ENCODE assay signal across 7 mouse cellular contexts in the genomic region with DNA sequence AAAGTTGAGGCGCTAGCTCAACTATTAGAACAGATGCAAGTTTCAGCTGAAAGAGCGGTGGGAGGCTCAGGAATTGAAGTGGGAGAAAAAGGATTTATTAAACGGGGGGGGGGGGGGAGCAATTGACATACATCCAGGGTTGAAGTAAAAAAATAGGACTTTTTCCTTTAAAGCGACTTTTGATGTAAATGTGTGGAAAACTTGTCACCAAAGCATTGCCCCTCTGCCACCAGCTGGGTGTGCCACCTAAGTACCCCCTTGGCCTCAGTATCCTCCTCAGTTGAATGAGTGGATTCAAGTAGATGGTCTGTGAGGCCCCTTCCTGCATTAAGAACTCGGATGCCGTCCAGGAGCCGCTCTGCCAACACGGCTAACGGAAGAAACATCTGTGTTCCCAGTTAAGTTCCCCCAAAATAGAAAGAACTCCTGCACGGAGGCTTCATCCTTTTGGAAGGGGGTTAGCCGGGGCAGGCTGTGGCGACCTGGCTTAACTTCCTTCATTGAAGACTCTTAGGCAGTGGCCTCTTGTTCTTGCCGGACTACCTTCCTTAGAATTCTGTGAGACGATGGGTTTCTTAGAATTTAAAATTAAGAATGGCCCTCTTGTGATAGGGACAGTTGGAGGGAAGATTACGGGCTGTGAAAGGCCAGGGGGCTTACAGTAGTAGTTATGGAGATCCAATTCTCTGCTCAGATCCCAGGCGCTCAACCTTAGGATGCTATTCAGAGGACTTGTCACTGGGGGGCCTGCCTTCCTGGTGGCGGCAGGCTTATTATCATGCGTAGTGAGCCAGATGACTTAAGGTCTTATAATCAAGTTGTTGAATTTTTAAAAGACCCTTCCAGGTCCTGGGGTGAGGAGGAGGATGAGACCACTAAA. TPM values are rescaled to one million over a fixed set of nuclear protein-coding genes. Genes with fewer than 3 reads are reported as not detected.
DNase-seq lines count a peak whose midpoint lies in the region; ATAC-seq and TF ChIP-seq lines count a peak whose summit lies in the region.

No protein-coding gene starts in this region.

- peak overlapping the region; percentile 79 for H3K4me2 ChIP-seq in forebrain, embryonic 16.5 days (ENCODE audit: low read length)
- peak overlapping the region; percentile 55 for H3K4me2 ChIP-seq in intestine, embryonic 14.5 days (ENCODE audit: low read length)

- peak; percentile 14 to 26 for DNase-seq in B cell, adult 2 months
- no peak for DNase-seq in ES-E14 (ENCODE audit: low read depth, low spot score)
- peak; percentile 62 for DNase-seq in intestine, embryonic 14.5 days (ENCODE audit: low spot score)
- DNase-seq in left cerebral cortex, adult 9 months (ENCODE audit: low spot score in 2 of 2): no peak
- DNase-seq in layer of hippocampus, postnatal 14 days (ENCODE audit: low spot score in 2 of 2): no peak

- in situ Hi-C loops in ES-E14 (cut with MboI; ENCODE audit: low sequenced_read_pairs in 2 of 2, unreplicated experiment in 2 of 2): loop anchor here (10.0 kb wide), 2 partner anchors 156 to 1066 kb away; no protein-coding TSS in a partner anchor

- H3K27ac ChIP-seq in ES-E14 (ENCODE audit: insufficient read depth, low read depth, low read length, poor library complexity, severe bottlenecking): no peak overlapping the region
- peak overlapping the region; percentile 89 for H3K27ac ChIP-seq in forebrain, embryonic 16.5 days (ENCODE audit: low read length)
- peak overlapping the region; percentile 95 for H3K27ac ChIP-seq in intestine, embryonic 14.5 days (ENCODE audit: low read depth)
- H3K27ac ChIP-seq in macrophage: no peak overlapping the region

- peaks cover 8 to 17% of the 10 kb centered on the region in 2 experiments for H3K4me1 ChIP-seq in ES-E14 (ENCODE audit: control insufficient read depth in 2 of 2, insufficient read depth in 2 of 2, low read length in 2 of 2, poor library complexity in 1 of 2)
- peaks cover 30% of the 10 kb centered on the region for H3K4me1 ChIP-seq in forebrain, embryonic 16.5 days (replicated peaks; ENCODE audit: control insufficient read depth, insufficient read depth, low read length)
- H3K4me1 ChIP-seq in intestine, embryonic 14.5 days (replicated peaks; ENCODE audit: control insufficient read depth, insufficient read depth, low read length): peaks cover 5% of the 10 kb centered on the region

- ATAC-seq in forebrain, embryonic 16.5 days: no peak
- ATAC-seq in intestine, embryonic 14.5 days (replicated peaks; ENCODE audit: low FRiP score, low TSS enrichment, low read depth): no peak

- no peaks in the 10 kb centered on the region for H3K79me2 ChIP-seq in macrophage (ENCODE audit: inconsistent target)

- WGBS in forebrain, embryonic 16.5 days: under 1% methylated on average over 18 of the region's 18 CpGs
- WGBS in intestine, embryonic 14.5 days: 6% methylated on average over 18 of the region's 18 CpGs
- 57% methylated on average over 17 of the region's 18 CpGs for WGBS in macrophage (ENCODE audit: missing documents)

- H3K36me3 ChIP-seq in ES-E14 (ENCODE audit: control insufficient read depth, insufficient read depth, low read length, poor library complexity, severe bottlenecking): 0 out of 2 replicates have a peak, but pooled peaks cover 3% of the 10 kb centered on the region
- no peaks in the 10 kb centered on the region for H3K36me3 ChIP-seq in forebrain, embryonic 16.5 days (ENCODE audit: control insufficient read depth, insufficient read depth)
- H3K36me3 ChIP-seq in intestine, embryonic 14.5 days (ENCODE audit: control insufficient read depth, insufficient read depth, low read length): peaks cover 10% of the 10 kb centered on the region; the same call in 1 of the 2 replicates
- no peaks in the 10 kb centered on the region for H3K36me3 ChIP-seq in macrophage (ENCODE audit: inconsistent target)

- H3K4me3 ChIP-seq in ES-E14 (ENCODE audit: insufficient read depth in 1 of 2, low read depth in 1 of 2, low read length in 2 of 2, poor library complexity in 1 of 2, severe bottlenecking in 1 of 2): peak overlapping the region; percentile 79 to 80
- H3K4me3 ChIP-seq in forebrain, embryonic 16.5 days (replicated peaks; ENCODE audit: low read length): peak overlapping the region; percentile 76
- H3K4me3 ChIP-seq in intestine, embryonic 14.5 days (ENCODE audit: low read depth, low read length): peak overlapping the region; percentile 70
- peak overlapping the region; percentile 23; the same call in 1 of the 2 replicates for H3K4me3 ChIP-seq in macrophage (ENCODE audit: inconsistent target)

- peak overlapping the region; percentile 77 for H3K9ac ChIP-seq in ES-E14 (ENCODE audit: insufficient read depth, low read depth, low read length, poor library complexity, severe bottlenecking)
- H3K9ac ChIP-seq in forebrain, embryonic 16.5 days (replicated peaks; ENCODE audit: low read depth, low read length): peak overlapping the region; percentile 73
- peak overlapping the region; percentile 89 for H3K9ac ChIP-seq in intestine, embryonic 14.5 days (ENCODE audit: low read length)

- H3K9me3 ChIP-seq in ES-E14 (ENCODE audit: control insufficient read depth, insufficient read depth, low read depth, low read length): no peaks in the 10 kb centered on the region
- no peaks in the 10 kb centered on the region for H3K9me3 ChIP-seq in forebrain, embryonic 16.5 days (ENCODE audit: control insufficient read depth, low read length)
- no peaks in the 10 kb centered on the region for H3K9me3 ChIP-seq in intestine, embryonic 14.5 days (ENCODE audit: control insufficient read depth, low read length)

- no peaks in the 10 kb centered on the region for H3K27me3 ChIP-seq in forebrain, embryonic 16.5 days (replicated peaks; ENCODE audit: control insufficient read depth, insufficient read depth, low read length)
- no peaks in the 10 kb centered on the region for H3K27me3 ChIP-seq in intestine, embryonic 14.5 days (replicated peaks; ENCODE audit: control insufficient read depth, insufficient read depth, low read length)

TF ChIP-seq in ES-E14, 5 proteins besides CTCF, POLR2A, EP300 and RAD21:
- TF ChIP-seq HCFC1 (IDR thresholded peaks at IDR 0.05; ENCODE audit: borderline replicate concordance, insufficient read depth, low read length) (no peak), ZNF384 (IDR thresholded peaks at IDR 0.05; ENCODE audit: low read depth, low read length) (no peak), CHD2 (IDR thresholded peaks at IDR 0.05; ENCODE audit: low read depth, low read length) (no peak), ZC3H11A (IDR thresholded peaks at IDR 0.05; ENCODE audit: borderline replicate concordance, low read depth, low read length) (no peak), MAFK (IDR thresholded peaks at IDR 0.05; ENCODE audit: insufficient read depth, low read depth, low read length) (no peak)

RNA-seq across cellular contexts. Expression of a gene that starts 1.7 kb away (rescaled TPM):
- total RNA-seq in ES-E14 (2012; rRNA removed): 11.8 and 13.0 TPM in 2 replicates
- polyA plus RNA-seq in forebrain, embryonic 16.5 days (2015; fragmentation: Nextera tagmentation; extraction: Ambion mirVana): 67.7 and 76.8 TPM in 2 replicates
- 33.2 and 36.9 TPM in 2 replicates for polyA plus RNA-seq in intestine, embryonic 14.5 days (2014; fragmentation: Nextera tagmentation; extraction: Ambion mirVana)
- 10 to 100 TPM in 3 of 26 experiments, 1 to 10 TPM in 20, under 1 TPM in 3; 0.58 to 29.9 (median 2.2) TPM for total RNA-seq in macrophage (2018; cell fraction: chromatin; rRNA removed)
- total RNA-seq in macrophage (2018; cell fraction: cytosol; rRNA removed): 10 to 100 TPM in 2 of 26 experiments, 1 to 10 TPM in 24; 2.0 to 26.3 (median 3.4) TPM
- total RNA-seq in macrophage (2018; cell fraction: nucleus; rRNA removed): 10 to 100 TPM in 3 of 26 experiments, 1 to 10 TPM in 23; 1.9 to 23.2 (median 3.8) TPM
- polyA plus RNA-seq in macrophage (2018): 2.4 to 6.5 TPM (median 2.8 TPM) in 3 replicates
- 100 to 1,000 TPM; 170 to 178 TPM for total RNA-seq in layer of hippocampus, postnatal 14 days (2021)

RNA-seq across cellular contexts. Expression of a gene that starts 49.2 kb away (rescaled TPM):
- 3.9 and 4.3 TPM in 2 replicates for total RNA-seq in ES-E14 (2012; rRNA removed)
- 14.0 and 14.4 TPM in 2 replicates for polyA plus RNA-seq in forebrain, embryonic 16.5 days (2015; fragmentation: Nextera tagmentation; extraction: Ambion mirVana)
- 2.9 and 3.3 TPM in 2 replicates for polyA plus RNA-seq in intestine, embryonic 14.5 days (2014; fragmentation: Nextera tagmentation; extraction: Ambion mirVana)
- 1 to 10 TPM in 1 of 26 experiments, under 1 TPM in 20, not detected in 5; 0.07 to 1.0 (median 0.17) TPM for total RNA-seq in macrophage (2018; cell fraction: chromatin; rRNA removed)
- under 1 TPM; 0.07 to 0.26 (median 0.15) TPM for total RNA-seq in macrophage (2018; cell fraction: cytosol; rRNA removed)
- 1 to 10 TPM in 1 of 26 experiments, under 1 TPM in 24, not detected in 1; 0.08 to 1.2 (median 0.28) TPM for total RNA-seq in macrophage (2018; cell fraction: nucleus; rRNA removed)
- 0.08 to 0.25 TPM (median 0.13 TPM) in 3 replicates for polyA plus RNA-seq in macrophage (2018)
- total RNA-seq in layer of hippocampus, postnatal 14 days (2021): 10 to 100 TPM; 19.7 to 20.3 TPM

Comparison
In these comparisons a context has a peak if more than half of its experiments do, and no peak if none do; other contexts are left out.
1. DNase-seq: peak in B cell, adult 2 months (2 of 2) and intestine, embryonic 14.5 days (single experiment); none in ES-E14 (single experiment), left cerebral cortex, adult 9 months (0 of 2) and layer of hippocampus, postnatal 14 days (0 of 2).
2. H3K27ac ChIP-seq: peak in forebrain, embryonic 16.5 days (single experiment) and intestine, embryonic 14.5 days (single experiment); none in ES-E14 (single experiment) and macrophage (single experiment).
3. H3K4me3 ChIP-seq: peak in every context shown above with its lines; median percentile 80 in ES-E14; 76 in forebrain, embryonic 16.5 days; 70 in intestine, embryonic 14.5 days; 23 in macrophage.
4. Peak in every context shown above with its lines, with median percentiles within 50 percentile points of each other: H3K9ac ChIP-seq.